Comparison of ENCODE assay signal across 8 mouse cellular contexts in genomic region chr1:34005238-34005725, GRCm38 (mm10).
DNase-seq lines count a peak whose midpoint lies in the region; ATAC-seq and TF ChIP-seq lines count a peak whose summit lies in the region.

No protein-coding gene starts in this region.

- peak overlapping the region; percentile 73 for H3K4me2 ChIP-seq in kidney, embryonic 15.5 days
- peak overlapping the region; percentile 66 for H3K4me2 ChIP-seq in hindbrain, embryonic 13.5 days
- peak overlapping the region; percentile 65 for H3K4me2 ChIP-seq in midbrain, embryonic 14.5 days (ENCODE audit: low read length)

- H3K4me1 ChIP-seq in kidney, embryonic 15.5 days: peaks cover 31% of the 10 kb centered on the region
- H3K4me1 ChIP-seq in kidney, adult 2 months (ENCODE audit: control insufficient read depth, insufficient read depth, low read length): peaks cover 3% of the 10 kb centered on the region; the same call in 1 of the 2 replicates
- peaks cover 38% of the 10 kb centered on the region for H3K4me1 ChIP-seq in embryonic facial prominence, embryonic 10.5 days
- H3K4me1 ChIP-seq in hindbrain, embryonic 13.5 days (replicated peaks): peaks cover 48% of the 10 kb centered on the region
- H3K4me1 ChIP-seq in midbrain, embryonic 14.5 days (ENCODE audit: control insufficient read depth, insufficient read depth, low read length): peaks cover 32% of the 10 kb centered on the region

- peak overlapping the region; percentile 62; the same call in 1 of the 2 replicates for H3K27ac ChIP-seq in kidney, embryonic 15.5 days
- no peak overlapping the region for H3K27ac ChIP-seq in kidney, adult 2 months (ENCODE audit: insufficient read depth, low read depth, low read length)
- H3K27ac ChIP-seq in embryonic facial prominence, embryonic 10.5 days (replicated peaks): peak overlapping the region; percentile 84
- peak overlapping the region; percentile 94 for H3K27ac ChIP-seq in hindbrain, embryonic 13.5 days
- H3K27ac ChIP-seq in midbrain, embryonic 14.5 days (replicated peaks; ENCODE audit: low read depth, low read length): peak overlapping the region; percentile 83

- H3K36me3 ChIP-seq in kidney, embryonic 15.5 days: no peaks in the 10 kb centered on the region
- no peaks in the 10 kb centered on the region for H3K36me3 ChIP-seq in kidney, adult 2 months (ENCODE audit: control insufficient read depth, insufficient read depth, low read length)
- H3K36me3 ChIP-seq in embryonic facial prominence, embryonic 10.5 days (replicated peaks): no peaks in the 10 kb centered on the region
- H3K36me3 ChIP-seq in hindbrain, embryonic 13.5 days: no peaks in the 10 kb centered on the region
- H3K36me3 ChIP-seq in midbrain, embryonic 14.5 days (ENCODE audit: control insufficient read depth, insufficient read depth, low read length): no peaks in the 10 kb centered on the region

- TF ChIP-seq POLR2A in kidney, adult 2 months (IDR thresholded peaks at IDR 0.05; ENCODE audit: low read depth, low read length): no peak

- no peak for DNase-seq in kidney, adult 2 months
- DNase-seq in embryonic facial prominence, embryonic 10.5 days (ENCODE audit: low spot score): peak; percentile 21
- no peak for DNase-seq in midbrain, embryonic 14.5 days
- no peak for DNase-seq in urinary bladder, adult 2 months (ENCODE audit: low spot score)
- no peak for DNase-seq in cerebellum, postnatal 14 days
- DNase-seq in adrenal gland, adult (ENCODE audit: inconsistent age in 2 of 2, low spot score in 1 of 2): no peak

- H3K9ac ChIP-seq in kidney, embryonic 15.5 days: peak overlapping the region; percentile 26; the same call in 1 of the 2 replicates
- peak overlapping the region; percentile 79 for H3K9ac ChIP-seq in hindbrain, embryonic 13.5 days
- peak overlapping the region; percentile 70 for H3K9ac ChIP-seq in midbrain, embryonic 14.5 days (replicated peaks; ENCODE audit: low read length)

- TF ChIP-seq CTCF in kidney, adult 2 months (conservative IDR thresholded peaks at IDR 0.05; ENCODE audit: insufficient read depth, insufficient read length, low read depth, low read length): no peak

- ATAC-seq in kidney, embryonic 15.5 days (replicated peaks; ENCODE audit: low FRiP score): no peak
- peak; percentile 11; the same call in 1 of the 2 replicates for ATAC-seq in hindbrain, embryonic 13.5 days (ENCODE audit: low FRiP score)
- peak; percentile 4; the same call in 1 of the 2 replicates for ATAC-seq in midbrain, embryonic 14.5 days (ENCODE audit: low FRiP score, low TSS enrichment)

- peak overlapping the region; percentile 53 for H3K4me3 ChIP-seq in kidney, embryonic 15.5 days (replicated peaks)
- H3K4me3 ChIP-seq in kidney, adult 2 months (ENCODE audit: insufficient read depth, low read depth, low read length): no peak overlapping the region
- peak overlapping the region; percentile 64 for H3K4me3 ChIP-seq in embryonic facial prominence, embryonic 10.5 days
- H3K4me3 ChIP-seq in hindbrain, embryonic 13.5 days: peak overlapping the region; percentile 68
- peak overlapping the region; percentile 57 for H3K4me3 ChIP-seq in midbrain, embryonic 14.5 days (replicated peaks; ENCODE audit: low read depth, low read length)

- H3K9me3 ChIP-seq in kidney, embryonic 15.5 days (replicated peaks): no peaks in the 10 kb centered on the region
- no peaks in the 10 kb centered on the region for H3K9me3 ChIP-seq in embryonic facial prominence, embryonic 10.5 days
- no peaks in the 10 kb centered on the region for H3K9me3 ChIP-seq in hindbrain, embryonic 13.5 days
- no peaks in the 10 kb centered on the region; the same call in 1 of the 2 replicates for H3K9me3 ChIP-seq in midbrain, embryonic 14.5 days (ENCODE audit: control insufficient read depth, low read length)

- H3K27me3 ChIP-seq in kidney, embryonic 15.5 days: peaks cover 4% of the 10 kb centered on the region; the same call in 1 of the 2 replicates
- H3K27me3 ChIP-seq in kidney, adult 2 months (replicated peaks; ENCODE audit: control insufficient read depth, insufficient read depth, low read length): no peaks in the 10 kb centered on the region
- peaks cover 10% of the 10 kb centered on the region for H3K27me3 ChIP-seq in embryonic facial prominence, embryonic 10.5 days (replicated peaks; ENCODE audit: low read depth, poor library complexity, severe bottlenecking)
- H3K27me3 ChIP-seq in hindbrain, embryonic 13.5 days: no peaks in the 10 kb centered on the region
- H3K27me3 ChIP-seq in midbrain, embryonic 14.5 days (ENCODE audit: control insufficient read depth, insufficient read depth, low read length): no peaks in the 10 kb centered on the region

- 4% methylated on average over 10 of the region's 10 CpGs for WGBS in kidney, embryonic 15.5 days
- 10% methylated on average over 10 of the region's 10 CpGs for WGBS in kidney, adult 2 months
- WGBS in embryonic facial prominence, embryonic 10.5 days: 4% methylated on average over 10 of the region's 10 CpGs
- WGBS in hindbrain, embryonic 13.5 days: 3% methylated on average over 10 of the region's 10 CpGs
- 2% methylated on average over 10 of the region's 10 CpGs for WGBS in midbrain, embryonic 14.5 days

Comparison
In these comparisons a context has a peak if more than half of its experiments do, and no peak if none do; other contexts are left out.
1. H3K9ac ChIP-seq: peak in every context shown above with its lines; median percentile 79 in hindbrain, embryonic 13.5 days; 70 in midbrain, embryonic 14.5 days; 26 in kidney, embryonic 15.5 days.